Mouse (Mus musculus): ENCODE data around the gene Rbfox1. TPM values are rescaled to one million over a fixed set of nuclear protein-coding genes. Genes with fewer than 3 reads are reported as not detected.

Gene Rbfox1
- total RNA-seq (2021): 100 to 1,000 TPM; 323 to 338 TPM

DNA sequence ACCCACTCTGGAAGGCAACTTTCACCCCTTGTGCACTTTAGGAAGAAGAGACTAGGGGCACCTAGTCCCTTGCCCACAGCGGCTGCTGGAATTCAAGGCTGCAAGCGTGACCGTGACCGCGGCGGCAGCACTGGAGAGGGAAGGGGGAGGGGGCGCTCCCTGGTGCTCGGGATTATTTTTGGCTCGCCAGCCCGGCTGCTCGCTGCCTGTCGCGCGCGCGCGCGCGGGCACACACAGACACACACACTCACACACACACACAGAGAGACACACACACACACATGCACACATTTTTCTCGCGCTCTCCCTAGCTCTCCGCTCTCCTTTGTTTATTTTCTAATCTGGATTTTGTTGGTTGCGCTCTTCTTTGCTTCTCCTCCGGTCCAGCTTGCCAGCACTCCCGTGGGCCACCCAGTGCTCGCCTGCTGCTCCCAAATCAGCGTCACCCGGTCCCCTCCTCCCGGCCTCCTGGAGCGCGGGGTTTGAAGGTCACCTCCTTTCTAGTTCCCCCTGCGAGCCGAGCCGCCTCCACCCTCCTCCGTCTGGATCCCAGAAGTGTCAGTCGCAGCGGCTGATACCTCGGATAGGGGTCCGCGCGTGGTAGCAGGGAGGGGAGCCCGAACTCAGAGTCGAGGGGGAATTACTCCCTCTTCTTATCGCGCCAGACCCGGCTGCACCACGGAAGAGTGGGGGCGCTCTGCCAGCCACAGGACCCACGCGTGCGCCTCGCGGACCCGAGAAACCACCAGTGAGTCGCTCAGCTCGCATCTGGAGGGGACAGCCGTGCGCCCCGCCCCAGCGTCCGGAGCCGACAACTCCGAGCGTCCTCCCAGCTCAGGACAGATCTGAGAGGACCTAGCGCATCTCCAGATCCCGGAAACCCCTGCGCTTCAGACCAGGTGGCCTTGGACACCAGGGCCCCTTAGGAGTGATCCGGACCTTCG lies at the start of gene Rbfox1:
Gene Rbfox1, plus strand, starts transcription at position 610 of the 944 bp plus-strand sequence.
- DNase-seq (ENCODE audit: low spot score in 2 of 2): peak; percentile 65 to 74
- intact Hi-C loops (cut with DNase I): loop anchor here (5.0 to 10.0 kb wide), 2 partner anchors 132 to 600 kb away; no protein-coding TSS in a partner anchor

- intact Hi-C loops (cut with DNase I): no loop called here
- DNase-seq (ENCODE audit: low spot score in 2 of 2): no peak
Measured at GRCm38 (mm10) chr16:5836744-5837143, 48.4 kb upstream of the Rbfox1 start.

GRCm38 (mm10) chr16:5841167-5841566 lies 44.0 kb upstream of the Rbfox1 start:
- intact Hi-C loops (cut with DNase I): no loop called here

DNA sequence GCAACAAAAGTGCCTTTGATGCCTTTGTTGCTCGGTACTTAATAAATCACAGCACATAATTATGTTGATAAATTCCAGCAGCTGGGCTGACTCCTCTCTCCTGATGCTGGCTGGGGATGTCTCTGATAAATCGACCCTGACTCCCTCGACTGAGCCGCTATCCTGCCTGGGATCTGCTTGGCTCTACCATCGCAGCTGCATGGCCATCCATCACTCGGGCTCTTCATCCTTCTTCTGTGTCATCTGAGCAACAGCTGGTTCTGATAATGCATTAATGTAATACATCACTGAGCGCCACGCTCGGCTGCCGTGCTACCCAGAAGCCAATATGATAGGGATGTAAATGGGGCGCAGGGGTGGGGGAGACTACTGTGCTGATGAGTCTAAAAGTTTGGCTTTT lies 39.5 kb upstream of the Rbfox1 start:
- intact Hi-C loops (cut with DNase I): no loop called here
- DNase-seq (ENCODE audit: low spot score in 2 of 2): no peak

More at GRCm38 (mm10) chr16:5841167-5841566, 44.0 kb upstream of the Rbfox1 start:
- no peak for DNase-seq (ENCODE audit: low spot score in 2 of 2)

DNA sequence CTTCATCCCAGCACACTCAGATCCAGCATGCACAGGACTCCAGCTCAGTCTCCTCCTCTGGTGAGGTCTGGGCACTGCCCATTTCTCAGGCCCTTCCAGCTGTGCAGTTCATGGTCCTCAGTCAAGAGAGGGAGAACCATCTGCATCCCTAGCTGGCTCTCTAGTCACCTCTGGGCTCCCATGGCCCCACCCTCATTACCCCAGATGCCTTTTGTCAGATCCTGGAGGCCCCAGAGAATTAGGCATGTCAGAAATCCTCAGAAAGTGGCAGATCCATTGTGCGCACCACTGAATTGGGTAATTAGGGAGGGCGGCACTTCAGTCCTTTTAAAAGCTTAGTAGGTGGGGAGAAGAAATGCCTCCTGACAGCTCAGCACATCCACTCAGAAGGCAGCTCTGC lies 32.1 kb upstream of the Rbfox1 start:
- intact Hi-C loops (cut with DNase I): no loop called here
- no peak for DNase-seq (ENCODE audit: low spot score in 2 of 2)

DNA sequence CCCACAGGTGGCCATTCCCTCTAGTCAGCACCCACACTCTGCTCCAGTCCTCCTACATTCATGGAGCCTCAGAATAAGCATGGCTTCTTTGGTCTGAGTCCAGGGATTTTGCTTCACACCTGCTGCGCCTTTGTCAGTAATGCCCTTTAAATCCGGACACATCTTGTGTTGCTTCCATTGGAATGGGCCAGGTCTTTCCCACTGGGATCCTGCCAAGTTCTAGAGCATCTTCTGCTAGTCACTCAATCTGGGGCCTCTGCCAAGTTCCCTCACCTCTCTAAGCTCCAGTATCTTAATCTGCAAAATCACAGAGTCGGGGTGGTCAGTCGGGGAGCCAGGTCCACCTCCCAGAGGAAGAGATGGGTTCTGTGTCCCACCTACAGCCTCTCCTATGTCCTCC lies 20.8 kb upstream of the Rbfox1 start:
- intact Hi-C loops (cut with DNase I): no loop called here

DNA sequence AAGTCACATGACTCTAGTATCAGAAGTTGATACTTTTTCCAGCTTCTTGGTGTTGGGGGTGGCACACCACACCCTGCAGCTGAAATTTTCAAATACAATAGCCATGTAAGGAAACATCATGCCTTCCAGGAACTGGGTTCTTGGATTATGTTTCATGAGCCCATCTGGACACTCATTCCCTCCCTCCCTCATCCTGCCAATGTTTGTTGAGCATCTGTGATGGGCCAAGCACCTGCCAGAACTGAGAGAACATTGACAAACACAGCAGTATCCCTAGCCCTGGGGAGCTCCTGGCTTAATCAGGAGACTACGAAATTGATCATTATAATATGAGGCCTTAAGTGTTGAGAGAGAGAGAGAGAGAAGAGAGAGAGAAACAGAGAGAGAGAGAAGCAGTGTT lies 18.2 kb upstream of the Rbfox1 start:
- DNase-seq (ENCODE audit: low spot score in 2 of 2): no peak
- intact Hi-C loops (cut with DNase I): no loop called here

More for the DNA sequence above, 20.8 kb upstream of the Rbfox1 start:
- no peak for DNase-seq (ENCODE audit: low spot score in 2 of 2)

DNA sequence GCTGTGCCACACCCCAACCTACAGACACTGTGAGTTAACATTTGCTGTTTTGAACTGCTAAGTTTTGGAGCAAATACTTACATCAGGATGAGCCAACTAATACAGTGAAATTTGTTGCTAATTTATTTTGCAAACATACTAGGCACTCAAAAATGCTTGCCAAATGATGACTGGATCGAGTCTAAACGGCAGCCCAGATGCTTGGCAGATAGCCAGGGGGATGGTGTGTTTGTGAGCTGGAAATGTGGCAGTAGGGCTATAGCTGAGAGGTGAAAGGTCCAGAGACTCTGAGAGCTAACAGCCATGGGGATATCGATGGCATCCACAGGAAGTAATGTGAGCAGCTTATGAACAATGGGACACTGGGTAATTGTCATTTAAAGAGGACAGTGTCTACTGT lies 14.8 kb upstream of the Rbfox1 start:
- no peak for DNase-seq (ENCODE audit: low spot score in 2 of 2)

DNA sequence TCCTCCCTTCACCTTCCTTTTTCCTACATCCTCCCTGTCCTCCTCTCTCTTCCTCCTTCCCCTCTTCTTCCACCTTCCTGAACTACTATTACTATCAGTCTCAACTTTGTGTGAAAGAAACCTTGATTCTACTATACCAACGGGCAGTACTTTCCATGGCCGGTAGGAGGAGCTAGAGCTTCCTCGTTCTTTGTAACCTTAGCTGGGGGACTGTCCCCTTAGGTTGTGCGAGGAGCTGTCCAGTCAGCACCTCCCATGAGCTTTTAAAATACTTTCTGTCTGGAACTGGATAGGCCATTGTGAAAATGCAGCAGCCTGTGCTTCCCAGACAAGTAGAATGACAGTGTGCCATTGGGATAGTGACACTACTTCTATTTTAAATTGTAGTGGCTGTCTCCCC lies 3.3 kb upstream of the Rbfox1 start:
- intact Hi-C loops (cut with DNase I): loop anchor here (5.0 to 10.0 kb wide), 2 partner anchors 135 to 603 kb away; no protein-coding TSS in a partner anchor
- DNase-seq (ENCODE audit: low spot score in 2 of 2): peak; percentile 27 to 49

More for the DNA sequence above, 14.8 kb upstream of the Rbfox1 start:
- intact Hi-C loops (cut with DNase I): no loop called here

DNA sequence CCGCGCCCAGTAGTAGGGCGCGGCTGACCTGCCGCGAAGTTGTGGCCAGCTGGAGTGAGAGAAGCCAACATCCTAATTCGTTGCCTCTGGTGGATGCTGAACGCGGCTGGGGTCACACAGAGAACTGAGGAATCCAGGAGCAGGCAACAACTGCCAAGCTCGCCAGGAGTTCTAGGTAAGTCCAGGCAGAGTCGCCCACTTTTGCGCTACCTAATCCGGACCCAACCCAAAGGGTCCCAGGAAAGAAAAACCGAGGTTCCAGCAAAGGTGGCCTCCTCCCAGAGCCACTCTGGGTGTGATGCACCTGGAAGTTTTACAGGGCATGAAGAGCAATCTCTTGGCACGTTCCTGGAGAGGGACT lies 515 bp downstream of the Rbfox1 start:
- intact Hi-C loops (cut with DNase I): loop anchor here (10.0 kb wide), 1 partner anchor 599 kb away; no protein-coding TSS in a partner anchor
- no peak for DNase-seq (ENCODE audit: low spot score in 2 of 2)

GRCm38 (mm10) chr16:5895564-5895963 lies 10.4 kb downstream of the Rbfox1 start:
- no peak for DNase-seq (ENCODE audit: low spot score in 2 of 2)
- intact Hi-C loops (cut with DNase I): loop anchor here (5.0 kb wide), 1 partner anchor 122 kb away; no protein-coding TSS in a partner anchor

DNA sequence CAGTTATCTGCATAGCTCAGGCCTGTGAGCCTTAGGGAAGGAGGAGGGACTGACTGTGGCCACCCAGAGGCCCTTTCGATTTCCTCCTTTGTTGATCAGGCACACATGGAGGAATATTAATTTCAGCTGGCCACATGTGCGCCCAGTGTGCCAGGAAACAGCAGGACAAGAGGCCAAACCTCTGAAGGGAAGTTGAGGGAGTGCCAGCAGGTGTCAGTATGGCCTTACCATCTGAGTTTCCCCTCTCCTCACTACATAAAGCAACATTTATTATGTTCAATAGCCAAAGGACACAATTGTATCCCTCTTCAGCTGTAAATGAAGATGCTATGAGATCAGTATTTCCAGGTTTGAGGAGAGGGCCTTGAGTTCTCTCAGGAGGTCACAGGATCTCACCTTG lies 13.2 kb downstream of the Rbfox1 start:
- no peak for DNase-seq (ENCODE audit: low spot score in 2 of 2)

GRCm38 (mm10) chr16:5910742-5911141 lies 25.6 kb downstream of the Rbfox1 start:
- intact Hi-C loops (cut with DNase I): no loop called here
- no peak for DNase-seq (ENCODE audit: low spot score in 2 of 2)

More for the DNA sequence above, 13.2 kb downstream of the Rbfox1 start:
- intact Hi-C loops (cut with DNase I): loop anchor here (5.0 kb wide), 1 partner anchor 119 kb away; no protein-coding TSS in a partner anchor

GRCm38 (mm10) chr16:5911880-5912327 lies 26.7 kb downstream of the Rbfox1 start:
- intact Hi-C loops (cut with DNase I): no loop called here
- peak; percentile 46 to 55 for DNase-seq (ENCODE audit: low spot score in 2 of 2)

- no peak for DNase-seq (ENCODE audit: low spot score in 2 of 2)
- intact Hi-C loops (cut with DNase I): no loop called here
Measured at GRCm38 (mm10) chr16:5917937-5918336, 32.8 kb downstream of the Rbfox1 start.

DNA sequence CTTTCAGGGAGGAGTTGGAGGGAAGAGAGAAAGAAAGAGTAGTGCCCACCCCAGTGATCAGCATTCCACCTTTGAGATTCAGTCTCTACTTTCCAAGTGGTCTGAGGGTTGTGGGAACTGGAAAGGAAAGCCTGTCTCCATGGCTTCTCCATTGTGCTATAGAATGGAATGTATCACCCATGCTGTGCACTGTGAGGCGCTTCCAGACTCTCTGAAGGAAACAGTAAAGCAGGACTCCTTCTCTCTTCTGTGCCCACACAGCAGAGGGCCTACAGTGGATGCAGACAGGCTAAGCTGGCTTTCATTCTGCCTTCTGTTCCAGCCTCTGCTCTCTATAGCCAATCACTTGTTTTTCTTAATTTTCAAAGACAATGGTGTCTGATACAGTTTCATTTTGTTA lies 41.8 kb downstream of the Rbfox1 start:
- peak in 1 of 2 experiments; percentile 22 for DNase-seq (ENCODE audit: low spot score in 2 of 2)
- intact Hi-C loops (cut with DNase I): no loop called here

GRCm38 (mm10) chr16:5931680-5932079 lies 46.5 kb downstream of the Rbfox1 start:
- intact Hi-C loops (cut with DNase I): loop anchor here (2.0 kb wide), 1 partner anchor 459 kb away; no protein-coding TSS in a partner anchor
- DNase-seq (ENCODE audit: low spot score in 2 of 2): peak; percentile 72 to 80

DNA sequence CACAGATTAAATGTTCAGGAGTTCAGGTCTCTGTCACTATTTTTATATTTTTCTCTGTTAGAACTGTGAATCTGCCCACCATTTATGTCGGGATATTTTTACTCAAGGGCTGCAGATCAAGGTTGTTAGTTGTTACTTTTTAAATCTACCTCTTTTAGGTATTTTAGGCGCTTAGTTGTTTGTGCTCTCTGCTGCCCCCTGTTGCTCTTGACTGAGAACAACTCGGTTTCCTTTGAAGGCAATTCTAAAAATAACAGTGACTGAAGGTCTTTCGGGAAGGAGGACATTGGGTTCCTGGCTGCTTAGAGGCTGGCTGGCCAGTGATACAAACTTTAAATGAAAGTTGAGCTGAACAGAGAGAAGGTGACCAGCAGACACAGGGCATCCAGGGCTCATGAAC lies 54.9 kb downstream of the Rbfox1 start:
- intact Hi-C loops (cut with DNase I): no loop called here
- DNase-seq (ENCODE audit: low spot score in 2 of 2): no peak

DNA sequence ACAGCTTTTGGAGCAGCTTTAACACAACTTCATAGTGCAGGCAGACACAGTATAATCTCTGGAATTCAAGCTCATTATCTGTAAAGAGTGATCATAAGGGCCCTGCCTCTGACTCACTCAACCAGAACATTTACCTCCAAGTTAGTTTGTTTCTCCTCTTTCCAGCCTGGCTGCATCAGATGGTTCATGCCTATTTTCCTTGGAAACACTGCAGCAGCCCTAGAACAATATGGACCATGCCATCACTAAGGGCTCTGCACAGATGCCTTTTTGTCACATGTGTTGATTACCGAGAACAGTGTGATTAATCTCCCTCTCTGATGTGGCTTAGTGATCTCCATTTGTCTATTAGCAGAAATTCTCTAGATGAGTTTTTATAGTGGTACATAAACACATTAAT lies 60.5 kb downstream of the Rbfox1 start:
- intact Hi-C loops (cut with DNase I): no loop called here
- DNase-seq (ENCODE audit: low spot score in 2 of 2): no peak

DNA sequence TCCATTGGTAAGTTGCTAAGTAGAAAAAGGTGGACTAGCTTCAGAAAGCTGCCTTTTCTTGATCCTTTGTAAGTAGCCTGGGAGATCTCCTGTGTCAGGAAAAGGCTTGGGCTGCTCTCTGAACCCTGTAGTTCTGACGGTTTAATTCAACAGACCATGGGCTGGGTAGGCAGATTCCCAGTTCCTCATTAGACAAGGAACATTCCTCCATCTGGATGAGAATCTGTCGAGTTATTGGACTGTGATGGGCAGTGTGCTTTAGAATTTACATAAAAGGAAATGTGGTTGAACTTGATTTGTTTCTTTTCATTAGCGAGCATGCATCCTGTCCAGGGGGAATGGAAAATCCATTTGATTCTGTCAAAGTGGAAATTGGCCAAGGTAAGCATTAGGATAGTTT lies 68.0 kb downstream of the Rbfox1 start:
- intact Hi-C loops (cut with DNase I): no loop called here
- DNase-seq (ENCODE audit: low spot score in 2 of 2): no peak

DNA sequence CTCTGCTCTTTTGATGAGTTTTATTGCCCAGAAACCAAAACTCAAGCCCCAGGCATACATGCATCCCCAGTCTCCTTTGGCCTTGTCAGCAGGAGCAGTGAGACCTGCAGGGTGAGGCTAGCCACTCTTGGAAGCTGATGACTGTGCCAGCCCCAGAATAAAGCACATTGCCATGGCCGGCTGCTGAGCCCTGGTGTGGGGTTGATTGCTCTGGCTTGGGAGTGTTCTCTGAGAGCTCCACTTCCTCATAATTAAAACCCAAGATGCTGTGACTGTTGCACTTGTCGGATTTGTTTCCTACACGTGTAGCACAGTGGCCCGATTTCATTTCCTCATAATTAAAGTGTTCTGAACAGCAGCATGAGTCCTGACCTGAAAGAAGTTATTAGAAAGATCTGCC lies 72.3 kb downstream of the Rbfox1 start:
- no peak for DNase-seq (ENCODE audit: low spot score in 2 of 2)
- intact Hi-C loops (cut with DNase I): no loop called here

Data from left cerebral cortex, postnatal 36 days (tissue).